Mouse (Mus musculus) myocyte (in vitro differentiated cells): Measurements from ENCODE around the gene Sgpp1. TPM values are rescaled to one million over a fixed set of nuclear protein-coding genes. Genes with fewer than 3 reads are reported as not detected.

Source experiments
- H3K27me3 ChIP-seq: one replicate; pipeline ENCODE4 v1.6.1; 2011; ENCODE audit not compliant: control insufficient read depth, insufficient read depth, insufficient read length
- H3K36me3 ChIP-seq: one replicate; pipeline ENCODE4 v1.6.1; 2011; ENCODE audit not compliant: control insufficient read depth, insufficient read depth
- H3K4me2 ChIP-seq: one replicate; pipeline ENCODE4 v1.6.1; 2011; ENCODE audit warnings: low read depth, control low read depth
- H3K4me3 ChIP-seq: one replicate; pipeline ENCODE4 v1.5.1; 2011; ENCODE audit warnings: mild to moderate bottlenecking, control low read depth, moderate library complexity
- H3K79me2 ChIP-seq: one replicate; pipeline ENCODE4 v1.6.1; 2011; ENCODE audit not compliant: control insufficient read depth, insufficient read depth
- H3ac ChIP-seq: one replicate; pipeline ENCODE4 v1.6.1; 2011; ENCODE audit not compliant: control insufficient read depth, insufficient read length
- CEBPB ChIP-seq: IDR thresholded peaks from 2 replicates; pipeline ENCODE4 v1.6.1; 2011; ENCODE audit warnings: mild to moderate bottlenecking, moderate library complexity; ENCODE audit not compliant: poor library complexity, insufficient read depth, severe bottlenecking
- E2F4 ChIP-seq: IDR thresholded peaks from one replicate; pipeline ENCODE4 v1.6.1; 2011; ENCODE audit warnings: mild to moderate bottlenecking, control low read depth, moderate library complexity; ENCODE audit not compliant: insufficient read depth
- MAX ChIP-seq: IDR thresholded peaks from one replicate; pipeline ENCODE4 v1.6.1; 2011; ENCODE audit warnings: low read depth, mild to moderate bottlenecking, control low read depth
- MYOD1 ChIP-seq, 3 experiments: IDR thresholded peaks; one replicate each; pipeline ENCODE4 v1.6.1; 2011; ENCODE audit warnings: control low read depth in 2 of 3, low read depth in 2 of 3, mild to moderate bottlenecking in 2 of 3, moderate library complexity in 1 of 3; ENCODE audit not compliant: insufficient read length in 2 of 3, control insufficient read depth in 1 of 3
- MYOG ChIP-seq, 3 experiments: IDR thresholded peaks; one replicate each; pipeline ENCODE4 v1.6.1; 2011; ENCODE audit warnings: control low read depth in 2 of 3, low read depth in 2 of 3, mild to moderate bottlenecking in 2 of 3; ENCODE audit not compliant: insufficient read length in 2 of 3, control insufficient read depth in 1 of 3, insufficient read depth in 1 of 3
- POLR2A ChIP-seq: IDR thresholded peaks from one replicate; pipeline ENCODE4 v1.6.1; 2011; ENCODE audit warnings: low read depth, mild to moderate bottlenecking, control low read depth, moderate library complexity; ENCODE audit not compliant: insufficient read length
- POLR2AphosphoS2 ChIP-seq: IDR thresholded peaks from one replicate; pipeline ENCODE4 v1.6.1; 2011; ENCODE audit warnings: low read depth, control low read depth; ENCODE audit not compliant: insufficient read length
- REST ChIP-seq: IDR thresholded peaks from one replicate; pipeline ENCODE4 v1.6.1; 2011; ENCODE audit warnings: mild to moderate bottlenecking, control low read depth, moderate library complexity; ENCODE audit not compliant: insufficient read depth, insufficient read length
- SRF ChIP-seq: IDR thresholded peaks from one replicate; pipeline ENCODE4 v1.6.1; 2011; ENCODE audit warnings: low read depth; ENCODE audit not compliant: control insufficient read depth, insufficient read length
- TCF12 ChIP-seq: IDR thresholded peaks from one replicate; pipeline ENCODE4 v1.6.1; 2011; ENCODE audit warnings: mild to moderate bottlenecking, control low read depth; ENCODE audit not compliant: poor library complexity, insufficient read depth, severe bottlenecking
- TCF3 ChIP-seq: IDR thresholded peaks from one replicate; pipeline ENCODE4 v1.6.1; 2011; ENCODE audit warnings: low read depth, control low read depth; ENCODE audit not compliant: insufficient read length
- USF1 ChIP-seq: IDR thresholded peaks from one replicate; pipeline ENCODE4 v1.6.1; 2011; ENCODE audit warnings: low read depth, mild to moderate bottlenecking, control low read depth, moderate library complexity
- polyA plus RNA-seq: library from polyadenylated mRNA; unstranded; fragments of >200 nt; fragmentation: generic; extraction: Trizol; gene quantifications from one replicate; pipeline ENCODE4 v1.2.1, GENCODE M21; 2012; ENCODE audit warnings: missing spikeins

The Sgpp1 gene
- polyA plus RNA-seq, 1 experiment, result 4.9 TPM

- H3K4me2 ChIP-seq, result peak overlapping the region; percentile 96
- H3K4me3 ChIP-seq, result peak overlapping the region; percentile 49
- H3K79me2 ChIP-seq, result peaks cover 17% of the 10 kb centered on the region
- TF ChIP-seq USF1 (no peak), REST (no peak)
- no peaks in the 10 kb centered on the region for H3K36me3 ChIP-seq
- H3K27me3 ChIP-seq, result no peaks in the 10 kb centered on the region
- H3ac ChIP-seq, result peak overlapping the region; percentile 51
These were observed 67.3 kb downstream of the Sgpp1 start for GRCm38 (mm10) chr12:75668221-75668620.

- Histone ChIP-seq H3ac (no peak overlapping the region), H3K4me2 (no peak overlapping the region), H3K4me3 (no peak overlapping the region), H3K36me3 (no peaks in the 10 kb centered on the region), H3K27me3 (no peaks in the 10 kb centered on the region), H3K79me2 (peaks cover 17% of the 10 kb centered on the region)
- TF ChIP-seq CEBPB, result no peak
- TF ChIP-seq SRF, result no peak
- TF ChIP-seq REST, result no peak
- no peak for TF ChIP-seq TCF12
- TF ChIP-seq MYOG (IDR thresholded peaks at IDR 0.05; ENCODE audit: control insufficient read depth in 1 of 3, insufficient read depth in 1 of 3, insufficient read length in 2 of 3, low read depth in 2 of 3), result no peak
- no peak for TF ChIP-seq USF1
- TF ChIP-seq MYOD1 (IDR thresholded peaks at IDR 0.05; ENCODE audit: control insufficient read depth in 1 of 3, insufficient read length in 2 of 3, low read depth in 2 of 3), result no peak
- no peak for TF ChIP-seq TCF3
- no peak for TF ChIP-seq E2F4
- no peak for TF ChIP-seq POLR2A
- TF ChIP-seq MAX, result no peak
- TF ChIP-seq POLR2AphosphoS2, result no peak
These were observed 68.6 kb downstream of the Sgpp1 start for GRCm38 (mm10) chr12:75666939-75667338.

- no peak for TF ChIP-seq REST
- no peak for TF ChIP-seq POLR2A
- no peak for TF ChIP-seq MYOG (IDR thresholded peaks at IDR 0.05; ENCODE audit: control insufficient read depth in 1 of 3, insufficient read depth in 1 of 3, insufficient read length in 2 of 3, low read depth in 2 of 3)
- no peak for TF ChIP-seq E2F4
- no peak for TF ChIP-seq USF1
- no peak for TF ChIP-seq MAX
- TF ChIP-seq POLR2AphosphoS2, result no peak
- no peak for TF ChIP-seq SRF
- TF ChIP-seq TCF12, result no peak
- no peak for TF ChIP-seq MYOD1 (IDR thresholded peaks at IDR 0.05; ENCODE audit: control insufficient read depth in 1 of 3, insufficient read length in 2 of 3, low read depth in 2 of 3)
- no peak for TF ChIP-seq CEBPB
- TF ChIP-seq TCF3, result no peak
- H3K36me3 ChIP-seq, result no peaks in the 10 kb centered on the region
These were observed 71.1 kb downstream of the Sgpp1 start for GRCm38 (mm10) chr12:75664516-75664810.

More at GRCm38 (mm10) chr12:75664516-75664810, 71.1 kb downstream of the Sgpp1 start:
- Histone ChIP-seq H3K4me2 (no peak overlapping the region), H3K79me2 (peaks cover 7% of the 10 kb centered on the region), H3K4me3 (no peak overlapping the region), H3K27me3 (no peaks in the 10 kb centered on the region), H3ac (no peak overlapping the region)

Other genes with a start within 250 kb of the Sgpp1 start
- gene Ppp2r5e, start 139.5 kb downstream of the Sgpp1 start, polyA plus RNA-seq, result 15.4 TPM
- gene Wdr89, start 66.2 kb downstream of the Sgpp1 start, polyA plus RNA-seq, result 25.9 TPM
- 3.7 TPM for gene Syne2, start 82.4 kb upstream of the Sgpp1 start, polyA plus RNA-seq